22 mouse cellular contexts compared by ENCODE assay signal in genomic region chr14:98035261-98035660, GRCm38 (mm10).
DNase-seq lines count a peak whose midpoint lies in the region; ATAC-seq and TF ChIP-seq lines count a peak whose summit lies in the region.
"Had no signal": no experiment of that assay in that cellular context is flagged by ENCODE, and none has a peak within 500 bp of the region (broad histone marks: within the 10 kb centered on the region; RNA-seq: fewer than 3 reads in every experiment).

No protein-coding gene starts in this region.

- peaks cover 2% of the 10 kb centered on the region; the same call in 1 of the 2 replicates for H3K4me1 ChIP-seq in kidney, embryonic 14.5 days (ENCODE audit: control insufficient read depth, insufficient read depth, low read length)
- H3K4me1 ChIP-seq in ES-E14 (ENCODE audit: control insufficient read depth in 2 of 2, insufficient read depth in 2 of 2, low read length in 2 of 2, poor library complexity in 1 of 2): no peaks in the 10 kb centered on the region
- H3K4me1 ChIP-seq: forebrain, embryonic 12.5 days; lung, embryonic 15.5 days had no signal

- ATAC-seq in kidney, embryonic 14.5 days (ENCODE audit: low FRiP score, low TSS enrichment): peak; percentile 79
- ATAC-seq: hindbrain, postnatal 0 days had no signal

- 0% methylated on average over 1 of the region's 1 CpGs for WGBS in kidney, embryonic 14.5 days

- H3K4me2 ChIP-seq in kidney, embryonic 14.5 days (replicated peaks; ENCODE audit: low read depth, low read length): no peak overlapping the region
- H3K4me2 ChIP-seq: forebrain, embryonic 12.5 days; heart, embryonic 11.5 days; limb, embryonic 13.5 days; lung, embryonic 15.5 days had no signal

- DNase-seq in kidney, adult 8-10 months: no peak
- no peak for DNase-seq in ES-E14 (ENCODE audit: low read depth, low spot score)
- DNase-seq in embryo, embryonic 10.5 days (ENCODE audit: low spot score): peak; percentile 79
- DNase-seq in forelimb bud, embryonic 11.5 days (ENCODE audit: low read depth, low spot score): peak; percentile 72
- DNase-seq in layer of hippocampus, adult 9-11 months: no peak
- no peak for DNase-seq in left cerebral cortex, adult 9 months (ENCODE audit: low spot score in 2 of 2)
- no peak for DNase-seq in thymus, postnatal 0 days (ENCODE audit: low spot score)
- DNase-seq: adrenal gland, adult 2 months; cerebellum, adult 2 months; cerebellum, postnatal 36 days; gastrocnemius, postnatal 25 days; kidney, postnatal 25 days; lung, postnatal 4 days; thymus, postnatal 4 days had no signal

- no peaks in the 10 kb centered on the region for H3K27me3 ChIP-seq in kidney, embryonic 14.5 days (ENCODE audit: control insufficient read depth, insufficient read depth, low read length)
- H3K27me3 ChIP-seq: forebrain, embryonic 12.5 days; limb, embryonic 13.5 days; lung, embryonic 15.5 days had no signal

- H3K36me3 ChIP-seq in kidney, embryonic 14.5 days (ENCODE audit: control insufficient read depth, insufficient read depth, low read length): no peaks in the 10 kb centered on the region
- H3K36me3 ChIP-seq in ES-E14 (ENCODE audit: control insufficient read depth, insufficient read depth, low read length, poor library complexity, severe bottlenecking): no peaks in the 10 kb centered on the region
- H3K36me3 ChIP-seq: forebrain, embryonic 12.5 days; limb, embryonic 13.5 days; lung, embryonic 15.5 days; midbrain, embryonic 10.5 days had no signal

- H3K4me3 ChIP-seq in kidney, embryonic 14.5 days (ENCODE audit: low read length): no peak overlapping the region
- H3K4me3 ChIP-seq in ES-E14 (ENCODE audit: insufficient read depth in 1 of 2, low read depth in 1 of 2, low read length in 2 of 2, poor library complexity in 1 of 2, severe bottlenecking in 1 of 2): no peak overlapping the region
- H3K4me3 ChIP-seq: forebrain, embryonic 12.5 days; limb, embryonic 13.5 days; lung, embryonic 15.5 days; midbrain, embryonic 10.5 days had no signal

- in situ Hi-C loops in ES-E14 (cut with MboI; ENCODE audit: low sequenced_read_pairs in 2 of 2, unreplicated experiment in 2 of 2): no loop called here

- H3K9me3 ChIP-seq in kidney, embryonic 14.5 days (ENCODE audit: control insufficient read depth, low read length): no peaks in the 10 kb centered on the region
- no peaks in the 10 kb centered on the region for H3K9me3 ChIP-seq in ES-E14 (ENCODE audit: control insufficient read depth, insufficient read depth, low read depth, low read length)
- H3K9me3 ChIP-seq: forebrain, embryonic 12.5 days; limb, embryonic 13.5 days; lung, embryonic 15.5 days; midbrain, embryonic 10.5 days had no signal

- no peak overlapping the region for H3K9ac ChIP-seq in kidney, embryonic 14.5 days (ENCODE audit: low read depth, low read length)
- no peak overlapping the region for H3K9ac ChIP-seq in ES-E14 (ENCODE audit: insufficient read depth, low read depth, low read length, poor library complexity, severe bottlenecking)
- H3K9ac ChIP-seq: forebrain, embryonic 12.5 days; limb, embryonic 13.5 days; liver, embryonic 14.5 days; lung, embryonic 15.5 days had no signal

- no peak overlapping the region for H3K27ac ChIP-seq in kidney, embryonic 14.5 days (ENCODE audit: low read depth, low read length)
- H3K27ac ChIP-seq in ES-E14 (ENCODE audit: insufficient read depth, low read depth, low read length, poor library complexity, severe bottlenecking): no peak overlapping the region
- H3K27ac ChIP-seq: forebrain, embryonic 12.5 days; hindbrain, postnatal 0 days; limb, embryonic 13.5 days; liver, embryonic 14.5 days; lung, embryonic 15.5 days; midbrain, embryonic 10.5 days had no signal

TF ChIP-seq in ES-E14, 5 proteins besides CTCF, POLR2A, EP300 and RAD21:
- TF ChIP-seq ZNF384 (IDR thresholded peaks at IDR 0.05; ENCODE audit: low read depth, low read length): peak; percentile 87
- no peak for TF ChIP-seq MAFK (IDR thresholded peaks at IDR 0.05; ENCODE audit: insufficient read depth, low read depth, low read length)

Comparison
In these comparisons a context has a peak if more than half of its experiments do, and no peak if none do; other contexts are left out.
1. DNase-seq: peak in embryo, embryonic 10.5 days (single experiment) and forelimb bud, embryonic 11.5 days (single experiment); none in kidney, adult 8-10 months (0 of 2), ES-E14 (single experiment), layer of hippocampus, adult 9-11 months (single experiment), left cerebral cortex, adult 9 months (0 of 2) and thymus, postnatal 0 days (single experiment).